Mouse (Mus musculus) cortical plate, adult 2 months (tissue): ENCODE measurements at regions not wholly inside any gene's neighbourhood (a gene's known extent, or its start where the extent isn't known, plus 50 kb on each side); places are given as distances from the start of the nearest gene placed in this dataset.

Experiments used
- CTCF ChIP-seq: fragments of 200-500 bp; IDR thresholded peaks from 2 replicates; pipeline ENCODE4 v1.5.1; 2011; ENCODE audit warnings: mild to moderate bottlenecking, control low read depth, low read length; ENCODE audit not compliant: insufficient read depth; ENCODE audit errors: extremely low read depth
- POLR2A ChIP-seq: fragments of 200-500 bp; IDR thresholded peaks from 2 replicates; pipeline ENCODE4 v1.6.1; 2011; ENCODE audit warnings: mild to moderate bottlenecking, low read length, control low read depth; ENCODE audit not compliant: insufficient read depth; ENCODE audit errors: extremely low read depth

GRCm38 (mm10) chr4:131215682-131216081 is 271.5 kb downstream of the Matn1 start:
- TF ChIP-seq CTCF (no peak), POLR2A (no peak)
